Mouse (Mus musculus) forebrain, embryonic 15.5 days (tissue): ENCODE measurements at regions not wholly inside any gene's neighbourhood (a gene's known extent, or its start where the extent isn't known, plus 50 kb on each side); places are given as distances from the start of the nearest gene placed in this dataset.

Experiments
- ATAC-seq: fragments of 200-750 bp; cut with Nextera tagmentation; replicated peaks from 2 replicates; pipeline ENCODE4 v1.8.0; 2017; ENCODE audit warnings: mild to moderate bottlenecking, moderate TSS enrichment, moderate library complexity
- H3K27ac ChIP-seq: fragments of 300-500 bp; sonication (generic); replicated peaks from 2 replicates; pipeline ENCODE4 v1.5.1; 2015; ENCODE audit warnings: mild to moderate bottlenecking, inconsistent platforms
- H3K27me3 ChIP-seq: fragments of 300-500 bp; sonication (generic); 2 replicates; pipeline ENCODE4 v1.6.1; 2015; ENCODE audit warnings: inconsistent platforms
- H3K36me3 ChIP-seq: fragments of 300-500 bp; sonication (generic); 2 replicates; pipeline ENCODE4 v1.6.1; 2015; ENCODE audit warnings: mild to moderate bottlenecking, inconsistent platforms
- H3K4me1 ChIP-seq: fragments of 300-500 bp; sonication (generic); 2 replicates; pipeline ENCODE4 v1.6.1; 2015; ENCODE audit warnings: inconsistent platforms
- H3K4me2 ChIP-seq: fragments of 300-500 bp; sonication (generic); replicated peaks from 2 replicates; pipeline ENCODE4 v1.6.1; 2015; ENCODE audit warnings: mild to moderate bottlenecking, inconsistent platforms
- H3K4me3 ChIP-seq: fragments of 300-500 bp; sonication (generic); 2 replicates; pipeline ENCODE4 v1.5.1; 2015; ENCODE audit warnings: mild to moderate bottlenecking, inconsistent platforms
- H3K9ac ChIP-seq: fragments of 300-500 bp; sonication (generic); replicated peaks from 2 replicates; pipeline ENCODE4 v1.6.1; 2015; ENCODE audit warnings: mild to moderate bottlenecking, inconsistent platforms
- H3K9me3 ChIP-seq: fragments of 300-500 bp; sonication (generic); 2 replicates; pipeline ENCODE4 v1.6.1; 2016; ENCODE audit warnings: inconsistent platforms
- WGBS: fragments of 180-500 bp; shearing (Covaris S2); methylation state at CpG from one replicate; pipeline ENCODE4 v1.1.7; 2015; ENCODE audit warnings: mixed read lengths; 5-methylcytosine and 5-hydroxymethylcytosine counted together

GRCm38 (mm10) chr8:97131285-97132017 is 1243.1 kb upstream of the Got2 start:
- 66% methylated on average over 1 of the region's 1 CpGs for WGBS
- H3K4me3 ChIP-seq = no peak overlapping the region
- 0 out of 2 replicates have a peak, but pooled peaks have one; percentile 61 for ATAC-seq

GRCm38 (mm10) chr8:97130827-97131226 is 1242.5 kb upstream of the Got2 start:
- no peak for ATAC-seq
- H3K4me2 ChIP-seq = no peak overlapping the region
- H3K27me3 ChIP-seq = no peaks in the 10 kb centered on the region
- H3K36me3 ChIP-seq = no peaks in the 10 kb centered on the region
- no peaks in the 10 kb centered on the region for H3K9me3 ChIP-seq
- 75% methylated on average over 2 of the region's 2 CpGs for WGBS
- H3K9ac ChIP-seq = no peak overlapping the region
- H3K4me1 ChIP-seq = no peaks in the 10 kb centered on the region
- no peak overlapping the region for H3K4me3 ChIP-seq
- H3K27ac ChIP-seq = no peak overlapping the region

More at GRCm38 (mm10) chr8:97131285-97132017, 1243.1 kb upstream of the Got2 start:
- no peak overlapping the region for H3K27ac ChIP-seq
- no peaks in the 10 kb centered on the region for H3K9me3 ChIP-seq
- no peaks in the 10 kb centered on the region for H3K27me3 ChIP-seq
- no peak overlapping the region for H3K4me2 ChIP-seq
- no peaks in the 10 kb centered on the region for H3K36me3 ChIP-seq
- no peaks in the 10 kb centered on the region for H3K4me1 ChIP-seq
- H3K9ac ChIP-seq = no peak overlapping the region

- no peaks in the 10 kb centered on the region for H3K36me3 ChIP-seq
- H3K9me3 ChIP-seq = no peaks in the 10 kb centered on the region
- H3K4me3 ChIP-seq = no peak overlapping the region
- peak overlapping the region; percentile 61 for H3K27ac ChIP-seq
- H3K4me2 ChIP-seq = no peak overlapping the region
- 38% methylated on average over 4 of the region's 4 CpGs for WGBS
- ATAC-seq = peak; percentile 84
- no peak overlapping the region for H3K9ac ChIP-seq
- no peaks in the 10 kb centered on the region for H3K27me3 ChIP-seq
- H3K4me1 ChIP-seq = no peaks in the 10 kb centered on the region
Measured at GRCm38 (mm10) chr8:97108719-97109391, 1220.5 kb upstream of the Got2 start.
